Mouse (Mus musculus) v-Abl transformed pro-B cells (cell line): ENCODE measurements around the gene Atp5mpl.

Experiments
- in situ Hi-C, 2 experiments: fragments of 400-800 bp; cut with MboI; formaldehyde crosslinking; loops; one replicate each; pipeline ENCODE4 v1.15.1; 2025; ENCODE audit not compliant: unreplicated experiment in 2 of 2

Gene Atp5mpl

DNA sequence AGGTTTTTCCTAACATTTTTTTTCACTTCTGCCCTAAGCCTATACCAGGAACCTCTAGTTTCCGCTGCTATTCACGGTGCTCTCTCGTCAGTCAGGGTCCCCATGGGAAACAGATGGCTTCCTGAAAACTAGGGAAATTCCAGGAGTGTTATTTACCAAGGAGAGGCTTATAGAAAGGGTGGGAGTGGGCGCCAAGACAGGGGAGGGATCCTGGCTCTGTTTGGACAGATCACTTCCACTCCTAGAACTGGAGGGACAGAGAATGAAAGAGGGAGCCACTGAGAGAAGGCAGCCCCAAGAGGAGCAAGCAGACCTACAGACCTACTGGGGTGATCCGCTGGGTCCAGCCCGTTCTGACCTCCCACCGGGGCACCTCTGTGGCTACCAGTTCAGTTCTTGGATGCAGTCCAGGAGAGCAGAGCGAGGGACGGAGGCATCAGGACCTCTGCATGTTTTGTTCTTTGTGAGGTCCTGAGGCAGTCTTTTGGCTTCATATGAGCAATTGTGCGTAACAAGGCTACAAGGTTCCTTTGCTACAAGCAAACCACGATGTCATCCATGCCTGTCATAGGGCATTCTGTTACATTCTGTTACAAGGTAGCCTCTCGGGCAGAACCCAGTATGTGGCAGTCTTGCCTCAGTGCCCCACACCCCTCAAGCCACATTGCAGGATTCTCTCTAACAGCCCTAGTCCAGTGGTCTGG is 50.1 kb downstream of the Atp5mpl start:
- in situ Hi-C loops: no loop called here

DNA sequence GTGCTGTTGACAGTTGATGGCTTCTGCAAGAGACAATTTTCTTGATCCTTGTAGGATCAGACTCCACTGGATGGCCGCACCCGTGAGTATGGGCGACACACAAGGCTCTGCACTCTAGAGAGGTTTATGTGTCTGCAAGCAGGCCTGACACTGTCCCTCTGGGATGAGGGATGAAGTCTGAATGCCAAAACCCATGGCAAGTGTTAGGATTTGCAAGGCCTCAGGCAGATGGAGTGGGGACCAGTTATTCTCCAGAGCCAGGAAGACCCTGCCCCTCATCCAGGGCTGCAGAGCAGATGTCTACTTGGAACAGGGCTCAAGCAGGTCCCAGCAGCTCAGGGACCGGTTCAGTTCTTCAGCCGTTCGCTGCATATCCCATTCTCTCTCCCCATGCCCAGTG is 51.0 kb downstream of the Atp5mpl start:
- in situ Hi-C loops: no loop called here

DNA sequence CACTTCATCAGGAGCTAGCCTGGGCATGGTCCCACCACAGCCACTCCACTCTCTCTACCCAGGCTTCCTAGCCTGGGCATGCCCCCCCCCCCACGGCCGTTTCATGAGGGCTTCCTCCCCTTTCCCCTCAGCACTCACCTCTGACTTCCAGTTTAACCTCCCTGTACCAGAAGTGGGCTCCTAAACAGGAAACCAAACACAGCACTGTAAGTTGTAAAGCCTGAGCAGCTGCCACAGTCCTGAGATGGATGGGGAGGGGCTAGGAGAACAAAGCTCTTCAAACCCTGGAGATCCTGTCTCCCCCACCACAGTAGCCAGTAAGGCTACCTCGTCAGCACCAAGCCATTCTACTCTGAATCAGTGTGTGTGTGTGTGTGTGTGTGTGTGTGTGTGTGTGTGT is 52.7 kb downstream of the Atp5mpl start:
- in situ Hi-C loops: no loop called here

DNA sequence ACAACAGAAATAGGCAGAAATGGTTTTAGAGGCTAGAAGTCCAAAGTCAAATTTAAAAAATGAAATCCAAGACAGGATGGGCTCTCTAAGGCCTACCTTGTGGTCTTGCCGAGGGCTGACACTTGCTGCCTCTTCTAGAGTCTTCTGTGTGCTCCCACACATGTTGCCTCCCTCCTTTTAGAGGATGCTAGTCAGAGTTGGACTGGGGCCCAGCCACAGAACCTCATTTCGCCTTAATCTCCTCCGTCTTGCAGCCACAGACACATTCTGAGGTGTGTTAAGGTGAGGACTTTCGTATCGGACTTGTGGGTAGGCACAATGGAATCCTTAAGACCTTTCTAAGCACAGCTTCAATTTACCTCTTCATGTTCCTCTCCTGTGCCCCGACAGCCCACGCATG is 54.0 kb downstream of the Atp5mpl start:
- in situ Hi-C loops: no loop called here

DNA sequence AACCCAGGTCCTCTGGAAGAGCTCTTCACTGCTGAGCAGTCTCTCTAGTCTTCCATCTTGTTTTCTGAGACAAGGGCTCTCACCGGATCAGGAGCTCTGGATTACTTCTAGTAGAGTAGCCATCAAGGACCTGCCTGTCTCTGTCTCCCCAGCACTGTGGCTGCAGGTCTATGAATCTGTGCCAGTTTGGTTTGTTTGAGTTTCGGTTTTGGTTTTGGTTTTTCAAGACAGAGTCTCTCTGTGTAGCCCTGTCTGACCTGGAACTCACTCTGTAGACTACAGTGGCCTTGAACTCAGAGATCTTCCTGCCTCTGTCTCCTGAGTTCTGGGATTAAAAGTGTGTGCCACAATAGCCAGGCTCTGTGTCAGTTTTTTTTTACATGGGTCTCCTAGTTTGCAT is 55.0 kb downstream of the Atp5mpl start:
- in situ Hi-C loops: no loop called here
